Mouse (Mus musculus) retina, postnatal 7 days (tissue): Measurements from ENCODE around the gene Nhsl2.
"Not testable (repeated sequence)": the region's sequence is repeated elsewhere in the genome, so short reads cannot be mapped to it uniquely, and the experiment has no call there.

ENCODE experiments used
- DNase-seq: peaks from one replicate; pipeline ENCODE4 v3.0.0-alpha.2; 2012; ENCODE audit warnings: low read depth, low spot score

Gene Nhsl2

GRCm38 (mm10) chrX:101849281-101849821 lies at the start of gene Nhsl2:
TSS of gene Nhsl2 (plus strand) at chrX:101849385.
- peak; percentile 3 for DNase-seq

GRCm38 (mm10) chrX:101805512-101805911 lies 43.7 kb upstream of the Nhsl2 start:
- no peak for DNase-seq

- DNase-seq: no peak
Measured at GRCm38 (mm10) chrX:101811750-101812149, 37.4 kb upstream of the Nhsl2 start.

- no peak for DNase-seq
Measured at GRCm38 (mm10) chrX:101819163-101819562, 30.0 kb upstream of the Nhsl2 start.

- not testable (repeated sequence) for DNase-seq
Measured at GRCm38 (mm10) chrX:101819980-101820379, 29.2 kb upstream of the Nhsl2 start.

GRCm38 (mm10) chrX:101847191-101847795 lies 1.9 kb upstream of the Nhsl2 start:
- DNase-seq: no peak

GRCm38 (mm10) chrX:101849901-101850551 lies 841 bp downstream of the Nhsl2 start:
- peak; percentile 2 for DNase-seq

- no peak for DNase-seq
Measured at GRCm38 (mm10) chrX:101851566-101852354, 2.6 kb downstream of the Nhsl2 start.

GRCm38 (mm10) chrX:101863666-101864378 lies 14.6 kb downstream of the Nhsl2 start:
- DNase-seq: no peak

GRCm38 (mm10) chrX:101864788-101865187 lies 15.6 kb downstream of the Nhsl2 start:
- DNase-seq: no peak

- no peak for DNase-seq
Measured at GRCm38 (mm10) chrX:101874147-101874546, 25.0 kb downstream of the Nhsl2 start.

- no peak for DNase-seq
Measured at GRCm38 (mm10) chrX:101874901-101875300, 25.7 kb downstream of the Nhsl2 start.

GRCm38 (mm10) chrX:101876136-101876535 lies 27.0 kb downstream of the Nhsl2 start:
- DNase-seq: no peak

- no peak for DNase-seq
Measured at GRCm38 (mm10) chrX:101877840-101878239, 28.7 kb downstream of the Nhsl2 start.

GRCm38 (mm10) chrX:101878546-101878945 lies 29.4 kb downstream of the Nhsl2 start:
- DNase-seq: no peak

GRCm38 (mm10) chrX:101882141-101882751 lies 33.1 kb downstream of the Nhsl2 start:
- DNase-seq: no peak

GRCm38 (mm10) chrX:101889384-101889783 lies 40.2 kb downstream of the Nhsl2 start:
- DNase-seq: no peak

GRCm38 (mm10) chrX:101889813-101890469 lies 40.8 kb downstream of the Nhsl2 start:
- no peak for DNase-seq

- no peak for DNase-seq
Measured at GRCm38 (mm10) chrX:101893796-101894195, 44.6 kb downstream of the Nhsl2 start.

- DNase-seq: no peak
Measured at GRCm38 (mm10) chrX:101898341-101898740, 49.2 kb downstream of the Nhsl2 start.
